Mouse (Mus musculus): ENCODE results near the gene Gm20388. TPM values are rescaled to one million over a fixed set of nuclear protein-coding genes. Genes with fewer than 3 reads are reported as not detected.

Gm20388 gene
- polyA plus RNA-seq, 1 experiment = 18.7 TPM

GRCm38 (mm10) chr8:121998631-121999030 lies 2088.0 kb downstream of the Gm20388 start:
- whole genome bisulfite sequencing = 52% methylated on average over 4 of the region's 4 CpGs
- no peak overlapping the region for H3K27ac ChIP-seq (ENCODE audit: insufficient read depth, low read length)
- peaks cover 9% of the 10 kb centered on the region for H3K4me1 ChIP-seq (ENCODE audit: control insufficient read depth, insufficient read depth, low read length)
- no peaks in the 10 kb centered on the region for H3K27me3 ChIP-seq (ENCODE audit: control insufficient read depth, insufficient read depth, low read length)
- TF ChIP-seq POLR2A (IDR thresholded peaks at IDR 0.05; ENCODE audit: borderline replicate concordance, insufficient read depth, low read length) (no peak), CTCF (IDR thresholded peaks at IDR 0.05; ENCODE audit: borderline replicate concordance, insufficient read depth, low read depth, low read length) (no peak)
- no peak overlapping the region for H3K4me3 ChIP-seq (replicated peaks; ENCODE audit: insufficient read depth, low read depth, low read length)
- DNase-seq = no peak

GRCm38 (mm10) chr8:121999211-121999610 lies 2088.6 kb downstream of the Gm20388 start:
- no peak for TF ChIP-seq CTCF (IDR thresholded peaks at IDR 0.05; ENCODE audit: borderline replicate concordance, insufficient read depth, low read depth, low read length)
- TF ChIP-seq POLR2A (IDR thresholded peaks at IDR 0.05; ENCODE audit: borderline replicate concordance, insufficient read depth, low read length) = no peak
- Histone ChIP-seq H3K4me3 (replicated peaks; ENCODE audit: insufficient read depth, low read depth, low read length) (no peak overlapping the region), H3K27ac (ENCODE audit: insufficient read depth, low read length) (no peak overlapping the region), H3K27me3 (ENCODE audit: control insufficient read depth, insufficient read depth, low read length) (no peaks in the 10 kb centered on the region), H3K4me1 (ENCODE audit: control insufficient read depth, insufficient read depth, low read length) (peaks cover 15% of the 10 kb centered on the region)
- no peak for DNase-seq
- 77% methylated on average over 5 of the region's 5 CpGs for WGBS

GRCm38 (mm10) chr8:122001339-122002115 lies 2090.9 kb downstream of the Gm20388 start:
- TF ChIP-seq CTCF (IDR thresholded peaks at IDR 0.05; ENCODE audit: borderline replicate concordance, insufficient read depth, low read depth, low read length) (no peak), POLR2A (IDR thresholded peaks at IDR 0.05; ENCODE audit: borderline replicate concordance, insufficient read depth, low read length) (no peak)
- H3K4me1 ChIP-seq (ENCODE audit: control insufficient read depth, insufficient read depth, low read length) = peaks cover 21% of the 10 kb centered on the region
- H3K27me3 ChIP-seq (ENCODE audit: control insufficient read depth, insufficient read depth, low read length) = no peaks in the 10 kb centered on the region
- no peak overlapping the region for H3K4me3 ChIP-seq (replicated peaks; ENCODE audit: insufficient read depth, low read depth, low read length)
- 81% methylated on average over 15 of the region's 15 CpGs for WGBS
- no peak for DNase-seq
- no peak overlapping the region for H3K27ac ChIP-seq (ENCODE audit: insufficient read depth, low read length)

GRCm38 (mm10) chr8:122003646-122004045 lies 2093.0 kb downstream of the Gm20388 start:
- WGBS = 11% methylated on average over 8 of the region's 8 CpGs
- H3K27ac ChIP-seq (ENCODE audit: insufficient read depth, low read length) = no peak overlapping the region
- TF ChIP-seq CTCF (IDR thresholded peaks at IDR 0.05; ENCODE audit: borderline replicate concordance, insufficient read depth, low read depth, low read length) = no peak
- no peak for TF ChIP-seq POLR2A (IDR thresholded peaks at IDR 0.05; ENCODE audit: borderline replicate concordance, insufficient read depth, low read length)

GRCm38 (mm10) chr8:122004131-122004530 lies 2093.5 kb downstream of the Gm20388 start:
- no peak for DNase-seq
- H3K4me1 ChIP-seq (ENCODE audit: control insufficient read depth, insufficient read depth, low read length) = peaks cover 37% of the 10 kb centered on the region
- no peaks in the 10 kb centered on the region for H3K27me3 ChIP-seq (ENCODE audit: control insufficient read depth, insufficient read depth, low read length)
- no peak overlapping the region for H3K4me3 ChIP-seq (replicated peaks; ENCODE audit: insufficient read depth, low read depth, low read length)
- 71% methylated on average over 5 of the region's 5 CpGs for WGBS
- TF ChIP-seq POLR2A (IDR thresholded peaks at IDR 0.05; ENCODE audit: borderline replicate concordance, insufficient read depth, low read length) = no peak
- no peak for TF ChIP-seq CTCF (IDR thresholded peaks at IDR 0.05; ENCODE audit: borderline replicate concordance, insufficient read depth, low read depth, low read length)
- H3K27ac ChIP-seq (ENCODE audit: insufficient read depth, low read length) = no peak overlapping the region

More at GRCm38 (mm10) chr8:122003646-122004045, 2093.0 kb downstream of the Gm20388 start:
- no peak overlapping the region for H3K4me3 ChIP-seq (replicated peaks; ENCODE audit: insufficient read depth, low read depth, low read length)
- no peaks in the 10 kb centered on the region for H3K27me3 ChIP-seq (ENCODE audit: control insufficient read depth, insufficient read depth, low read length)
- peak; percentile 66 to 76 for DNase-seq
- H3K4me1 ChIP-seq (ENCODE audit: control insufficient read depth, insufficient read depth, low read length) = peaks cover 32% of the 10 kb centered on the region

GRCm38 (mm10) chr8:122005422-122006204 lies 2095.0 kb downstream of the Gm20388 start:
- 32% methylated on average over 25 of the region's 25 CpGs for WGBS
- peaks cover 42% of the 10 kb centered on the region for H3K4me1 ChIP-seq (ENCODE audit: control insufficient read depth, insufficient read depth, low read length)
- no peak overlapping the region for H3K27ac ChIP-seq (ENCODE audit: insufficient read depth, low read length)
- DNase-seq = peak; percentile 45 to 48
- no peak overlapping the region for H3K4me3 ChIP-seq (replicated peaks; ENCODE audit: insufficient read depth, low read depth, low read length)
- TF ChIP-seq CTCF (IDR thresholded peaks at IDR 0.05; ENCODE audit: borderline replicate concordance, insufficient read depth, low read depth, low read length) = no peak
- TF ChIP-seq POLR2A (IDR thresholded peaks at IDR 0.05; ENCODE audit: borderline replicate concordance, insufficient read depth, low read length) = no peak
- H3K27me3 ChIP-seq (ENCODE audit: control insufficient read depth, insufficient read depth, low read length) = no peaks in the 10 kb centered on the region

- no peak for DNase-seq
- WGBS = 42% methylated on average over 13 of the region's 13 CpGs
- Histone ChIP-seq H3K4me1 (ENCODE audit: control insufficient read depth, insufficient read depth, low read length) (peaks cover 45% of the 10 kb centered on the region), H3K27ac (ENCODE audit: insufficient read depth, low read length) (no peak overlapping the region; the same call in 1 of the 2 replicates), H3K27me3 (ENCODE audit: control insufficient read depth, insufficient read depth, low read length) (no peaks in the 10 kb centered on the region), H3K4me3 (replicated peaks; ENCODE audit: insufficient read depth, low read depth, low read length) (no peak overlapping the region)
- TF ChIP-seq CTCF (IDR thresholded peaks at IDR 0.05; ENCODE audit: borderline replicate concordance, insufficient read depth, low read depth, low read length) = no peak
- TF ChIP-seq POLR2A (IDR thresholded peaks at IDR 0.05; ENCODE audit: borderline replicate concordance, insufficient read depth, low read length) = no peak
These were observed 2096.2 kb downstream of the Gm20388 start for GRCm38 (mm10) chr8:122006688-122007484.
